Mouse (Mus musculus): Measurements from ENCODE around the gene Pln. TPM values are rescaled to one million over a fixed set of nuclear protein-coding genes. Genes with fewer than 3 reads are reported as not detected.

Gene Pln
- 30.8 TPM for polyA plus RNA-seq (2014; fragmentation: Illumina TruSeq; extraction: RNeasy Lipid Tissue Mini Kit (QIAGEN cat#74804))

GRCm38 (mm10) chr10:53337162-53337923, at the start of gene Pln:
TSS of gene Pln (plus strand) at chr10:53337667.

DNA sequence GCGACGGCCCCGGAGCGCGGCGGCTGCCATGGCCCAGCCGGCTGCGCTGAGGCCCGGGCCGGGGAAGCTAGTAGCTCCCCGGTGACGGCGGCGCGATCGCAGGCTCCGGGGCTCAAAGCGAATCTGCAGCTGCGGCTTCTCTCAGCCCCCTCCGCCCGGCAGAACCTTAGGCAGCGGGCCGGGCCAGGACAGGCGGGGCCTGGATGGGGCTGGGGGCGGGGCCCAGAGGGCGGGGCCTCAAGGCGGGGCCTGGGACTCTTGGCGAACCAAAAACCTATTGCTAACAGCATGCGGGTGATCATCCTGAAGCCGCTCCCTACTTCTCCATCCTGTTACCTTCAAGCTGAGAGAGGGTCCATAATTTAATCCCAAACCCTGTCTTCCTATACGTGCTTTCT, 42.2 kb downstream of the Pln start, which contains the start of gene Cep85l:
Cep85l (minus strand) TSS at position 239 of the 398 bp plus-strand sequence.

Other genes starting within 250 kb of the Pln start
- gene Cep85l, start 42.3 kb downstream of the Pln start, polyA plus RNA-seq (2014; fragmentation: Illumina TruSeq; extraction: RNeasy Lipid Tissue Mini Kit (QIAGEN cat#74804)): 32.1 TPM

Data from ovary, adult 10 weeks (tissue).